Mouse (Mus musculus) embryonic facial prominence, embryonic 10.5 days (tissue): Measurements from ENCODE around the gene Olfr1325. TPM values are rescaled to one million over a fixed set of nuclear protein-coding genes. Genes with fewer than 3 reads are reported as not detected.
"Not testable (repeated sequence)": the region's sequence is repeated elsewhere in the genome, so short reads cannot be mapped to it uniquely, and the experiment has no call there.

ENCODE experiments used
- DNase-seq: peaks from one replicate; pipeline ENCODE4 v3.0.0-alpha.2; 2017; ENCODE audit warnings: low spot score
- H3K27ac ChIP-seq: fragments of 300-500 bp; sonication (generic); replicated peaks from 2 replicates; pipeline ENCODE4 v1.5.1; 2016; ENCODE audit warnings: mild to moderate bottlenecking
- H3K27me3 ChIP-seq: fragments of 300-500 bp; sonication (generic); replicated peaks from 2 replicates; pipeline ENCODE4 v1.6.1; 2016; ENCODE audit warnings: low read depth, mild to moderate bottlenecking; ENCODE audit not compliant: poor library complexity, severe bottlenecking
- H3K36me3 ChIP-seq: fragments of 300-500 bp; sonication (generic); replicated peaks from 2 replicates; pipeline ENCODE4 v1.6.1; 2016; ENCODE audit warnings: mild to moderate bottlenecking, moderate library complexity
- H3K4me1 ChIP-seq: fragments of 300-500 bp; sonication (generic); 2 replicates; pipeline ENCODE4 v1.6.1; 2016
- H3K4me3 ChIP-seq: fragments of 300-500 bp; sonication (generic); 2 replicates; pipeline ENCODE4 v1.5.1; 2016; ENCODE audit warnings: mild to moderate bottlenecking, moderate library complexity
- H3K9me3 ChIP-seq: fragments of 300-500 bp; sonication (generic); 2 replicates; pipeline ENCODE4 v1.6.1; 2016; ENCODE audit warnings: mild to moderate bottlenecking
- WGBS: fragments of 180-500 bp; shearing (Covaris S2); methylation state at CpG from one replicate; pipeline ENCODE4 v1.1.7; 2016; 5-methylcytosine and 5-hydroxymethylcytosine counted together
- polyA plus RNA-seq: library from polyadenylated mRNA; unstranded; fragments of >200 nt; fragmentation: Nextera tagmentation; extraction: Ambion mirVana; gene quantifications from 2 replicates; pipeline ENCODE4 v1.2.1, GENCODE M21; 2016

The Olfr1325 gene
- polyA plus RNA-seq: not detected in 2 replicates

- no peaks in the 10 kb centered on the region for H3K27me3 ChIP-seq
- no peaks in the 10 kb centered on the region for H3K36me3 ChIP-seq
- no peaks in the 10 kb centered on the region for H3K4me1 ChIP-seq
- H3K9me3 ChIP-seq: no peaks in the 10 kb centered on the region
- no peak for DNase-seq
- 86% methylated on average over 2 of the region's 2 CpGs for WGBS
- H3K4me3 ChIP-seq: no peak within 1 kb of the TSS
- no peak within 1 kb of the TSS for H3K27ac ChIP-seq
These were observed at the start of gene Olfr1325 for GRCm38 (mm10) chrX:74592379-74592778. Gene Olfr1325 (plus strand): TSS chrX:74592679.

DNA sequence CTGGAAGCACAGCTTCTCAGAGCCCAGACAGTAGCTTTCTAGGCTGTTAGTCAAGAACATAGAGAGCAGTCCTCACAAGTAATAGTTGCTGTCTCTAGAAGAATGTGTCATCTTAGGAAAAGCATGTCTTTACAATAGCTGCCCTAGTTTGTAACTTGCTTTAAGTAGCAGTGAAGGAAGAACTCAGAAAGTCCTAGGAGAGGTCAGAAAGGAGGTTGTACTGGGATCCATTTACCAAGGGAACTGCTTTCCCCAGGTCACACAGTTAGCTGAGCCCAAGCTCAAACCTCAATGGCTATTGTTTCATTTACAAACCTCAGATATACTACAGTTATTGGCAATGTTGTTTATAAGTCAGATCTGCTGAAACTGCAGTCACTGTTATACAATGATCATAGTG lies 17.7 kb upstream of the Olfr1325 start, which contains the start of gene Olfr1326-ps1:
TSS of gene Olfr1326-ps1 (minus strand) at position 101 of the 400 bp plus-strand sequence.
- H3K4me1 ChIP-seq: no peaks in the 10 kb centered on the region
- H3K36me3 ChIP-seq: no peaks in the 10 kb centered on the region
- no peak for DNase-seq
- no peak within 1 kb of the TSS for H3K4me3 ChIP-seq
- no peaks in the 10 kb centered on the region for H3K9me3 ChIP-seq
- H3K27ac ChIP-seq: no peak within 1 kb of the TSS
- no peaks in the 10 kb centered on the region for H3K27me3 ChIP-seq

GRCm38 (mm10) chrX:74645466-74646323 lies 53.2 kb downstream of the Olfr1325 start, which contains the start of gene Gm5640:
Gene Gm5640 (minus strand): TSS chrX:74645635.
- WGBS: 70% methylated on average over 3 of the region's 5 CpGs
- not testable (repeated sequence) for H3K27ac ChIP-seq, H3K4me3 ChIP-seq, H3K27me3 ChIP-seq, DNase-seq, H3K9me3 ChIP-seq, H3K4me1 ChIP-seq, H3K36me3 ChIP-seq

GRCm38 (mm10) chrX:74646393-74646792 lies 53.9 kb downstream of the Olfr1325 start:
- H3K27ac ChIP-seq, H3K36me3 ChIP-seq, DNase-seq, H3K4me1 ChIP-seq, H3K4me3 ChIP-seq, H3K27me3 ChIP-seq, H3K9me3 ChIP-seq: not testable (repeated sequence)
- WGBS: no CpG with 5 or more reads among the region's 1 CpGs

Other genes starting within 250 kb of the Olfr1325 start
- 114 and 119 TPM in 2 replicates for gene Lage3, start 239.1 kb upstream of the Olfr1325 start, polyA plus RNA-seq
- gene Ubl4a, start 219.5 kb upstream of the Olfr1325 start, polyA plus RNA-seq: 61.1 and 69.8 TPM in 2 replicates
- gene Slc10a3, start 219.3 kb upstream of the Olfr1325 start, polyA plus RNA-seq: 12.3 and 13.0 TPM in 2 replicates
- gene Fam3a, start 199.4 kb upstream of the Olfr1325 start, polyA plus RNA-seq: 23.7 and 23.8 TPM in 2 replicates
- gene Ikbkg, start 199.4 kb upstream of the Olfr1325 start, polyA plus RNA-seq: 18.7 and 18.9 TPM in 2 replicates
- 54.7 and 57.3 TPM in 2 replicates for gene G6pdx, start 163.5 kb upstream of the Olfr1325 start, polyA plus RNA-seq
- gene Gm6880, start 111.3 kb upstream of the Olfr1325 start, polyA plus RNA-seq: not detected in 2 replicates
- not detected in 2 replicates for gene Olfr1326-ps1, start 17.8 kb upstream of the Olfr1325 start, polyA plus RNA-seq
- gene Gm5640, start 53.0 kb downstream of the Olfr1325 start, polyA plus RNA-seq: not detected in 2 replicates
- not detected in 2 replicates for gene Gm6890, start 148.2 kb downstream of the Olfr1325 start, polyA plus RNA-seq
- not detected in 2 replicates for gene Gm5936, start 244.5 kb downstream of the Olfr1325 start, polyA plus RNA-seq